Mouse (Mus musculus): ENCODE results near the gene Rnf167.
A peak's percentile ranks its signal among the peaks of the same experiment; 100 is the strongest.

DNA sequence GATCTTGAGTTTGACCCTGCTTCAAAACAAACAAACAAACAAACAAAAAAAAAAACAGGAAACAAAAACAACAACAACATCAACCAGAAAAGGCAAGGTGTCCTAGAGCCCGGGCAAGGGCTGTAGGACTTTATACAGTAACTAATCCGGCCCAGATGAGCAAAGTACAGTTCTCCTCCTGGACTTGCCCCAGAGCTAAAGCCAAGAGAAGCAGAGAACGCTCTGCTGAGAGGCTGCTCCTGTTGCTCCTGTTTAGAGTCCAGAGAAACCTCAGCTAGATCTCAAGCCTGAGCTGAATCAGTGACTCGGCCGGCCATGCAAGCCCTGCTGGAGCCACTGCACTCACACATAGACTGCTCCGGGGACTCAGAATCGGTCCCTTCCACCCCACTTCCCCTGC lies 16.9 kb upstream of the Rnf167 start:
- TF ChIP-seq CTCF (IDR thresholded peaks at IDR 0.05; ENCODE audit: low read depth, low read length) (no peak), POLR2A (IDR thresholded peaks at IDR 0.05; ENCODE audit: extremely low read depth, insufficient read depth, low read length) (0 out of 2 replicates have a peak, but pooled peaks have one; percentile 9)

All from liver, adult 2 months (tissue).